Mouse (Mus musculus) liver, postnatal 0 days (tissue): Measurements from ENCODE around the gene Zfp644. TPM values are rescaled to one million over a fixed set of nuclear protein-coding genes. Genes with fewer than 3 reads are reported as not detected.

Experiments
- ATAC-seq: fragments of 200-750 bp; cut with Nextera tagmentation; 2 replicates; pipeline ENCODE4 v1.8.0; 2017; ENCODE audit warnings: mild to moderate bottlenecking, moderate library complexity
- DNase-seq: peaks from one replicate; pipeline ENCODE4 v3.0.0-alpha.2; 2016
- H3K27ac ChIP-seq: fragments of 300-500 bp; sonication (generic); 2 replicates; pipeline ENCODE4 v1.5.1; 2014; ENCODE audit warnings: antibody characterized with exemption, moderate library complexity, mild to moderate bottlenecking, low read depth
- H3K27me3 ChIP-seq: fragments of 300-500 bp; sonication (generic); 2 replicates; pipeline ENCODE4 v1.6.1; 2014; ENCODE audit warnings: low read length, control low read depth, mixed read lengths; ENCODE audit not compliant: insufficient read depth
- H3K36me3 ChIP-seq: fragments of 300-500 bp; sonication (generic); replicated peaks from 2 replicates; pipeline ENCODE4 v1.6.1; 2014; ENCODE audit warnings: mild to moderate bottlenecking, control low read depth, low read length, moderate library complexity, mixed read lengths; ENCODE audit not compliant: insufficient read depth
- H3K4me1 ChIP-seq: fragments of 300-500 bp; sonication (generic); 2 replicates; pipeline ENCODE4 v1.6.1; 2014; ENCODE audit warnings: antibody characterized with exemption, mild to moderate bottlenecking, control low read depth; ENCODE audit not compliant: insufficient read depth
- H3K4me2 ChIP-seq: fragments of 300-500 bp; sonication (generic); 2 replicates; pipeline ENCODE4 v1.6.1; 2014; ENCODE audit warnings: low read depth, mild to moderate bottlenecking, low read length, moderate library complexity, mixed read lengths
- H3K4me3 ChIP-seq: fragments of 300-500 bp; sonication (generic); 2 replicates; pipeline ENCODE4 v1.5.1; 2014; ENCODE audit warnings: low read depth, low read length
- H3K9ac ChIP-seq: fragments of 300-500 bp; sonication (generic); replicated peaks from 2 replicates; pipeline ENCODE4 v1.6.1; 2014; ENCODE audit warnings: mild to moderate bottlenecking, moderate library complexity
- H3K9me3 ChIP-seq: fragments of 300-500 bp; sonication (generic); 2 replicates; pipeline ENCODE4 v1.6.1; 2016; ENCODE audit warnings: mild to moderate bottlenecking, control low read depth, low read length, mixed read lengths
- CTCF ChIP-seq: sonication (generic); IDR thresholded peaks from 2 replicates; pipeline ENCODE4 v1.5.1; 2016; ENCODE audit warnings: antibody characterized with exemption, low read depth
- EP300 ChIP-seq: IDR thresholded peaks from 2 replicates; pipeline ENCODE4 v1.6.1; 2016; ENCODE audit warnings: antibody characterized with exemption, low read depth, mild to moderate bottlenecking
- WGBS: fragments of 180-500 bp; shearing (Covaris S2); extraction: QIAGEN DNeasy Blood & Tissue Kit; methylation state at CpG from one replicate; pipeline ENCODE4 v1.1.7; 2014; ENCODE audit not compliant: insufficient replicate concordance; 5-methylcytosine and 5-hydroxymethylcytosine counted together
- polyA plus RNA-seq: library from polyadenylated mRNA; unstranded; fragments of >200 nt; fragmentation: Nextera tagmentation; extraction: Ambion mirVana; gene quantifications from 2 replicates; pipeline ENCODE4 v1.2.1, GENCODE M21; 2015

Gene Zfp644
- polyA plus RNA-seq, 1 experiment from 2014 or later = 19.8 TPM

GRCm38 (mm10) chr5:106676784-106677183, 20.3 kb downstream of the Zfp644 start:
- Histone ChIP-seq H3K9ac (no peak overlapping the region), H3K4me2 (no peak overlapping the region), H3K27ac (no peak overlapping the region), H3K27me3 (no peaks in the 10 kb centered on the region), H3K4me3 (no peak overlapping the region), H3K36me3 (no peaks in the 10 kb centered on the region), H3K4me1 (peaks cover 3% of the 10 kb centered on the region; the same call in 1 of the 2 replicates), H3K9me3 (no peaks in the 10 kb centered on the region)
- WGBS = 68% methylated on average over 9 of the region's 9 CpGs
- TF ChIP-seq EP300 (no peak), CTCF (no peak)
- DNase-seq = no peak
- no peak for ATAC-seq

DNA sequence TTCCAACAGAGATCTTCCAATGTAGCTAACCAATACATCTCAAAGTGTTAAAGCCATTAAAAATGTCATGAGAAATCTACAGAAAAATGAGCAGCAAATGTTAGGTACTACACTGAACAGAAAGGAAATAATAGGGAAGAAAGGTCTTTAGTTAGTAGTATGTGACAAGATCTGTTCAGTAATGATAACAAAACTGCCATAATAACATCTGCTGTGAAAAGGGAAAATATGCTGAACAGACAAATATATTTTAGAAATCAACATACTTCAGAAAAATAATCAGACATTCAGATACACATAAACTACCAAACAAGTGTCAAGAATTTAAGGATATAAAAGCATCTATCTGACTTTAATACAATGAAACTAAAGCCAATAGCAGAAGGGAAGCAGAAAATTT, 24.5 kb downstream of the Zfp644 start:
- ATAC-seq = no peak
- no peak overlapping the region for H3K4me2 ChIP-seq
- DNase-seq = no peak
- H3K4me1 ChIP-seq = peaks cover 7% of the 10 kb centered on the region; the same call in 1 of the 2 replicates
- no peaks in the 10 kb centered on the region for H3K9me3 ChIP-seq
- H3K4me3 ChIP-seq = no peak overlapping the region
- H3K27me3 ChIP-seq = no peaks in the 10 kb centered on the region
- H3K36me3 ChIP-seq = peaks cover 9% of the 10 kb centered on the region; the same call in 1 of the 2 replicates
- no peak overlapping the region for H3K9ac ChIP-seq
- TF ChIP-seq CTCF = no peak
- TF ChIP-seq EP300 = peak; percentile 10; the same call in 1 of the 2 replicates
- H3K27ac ChIP-seq = no peak overlapping the region

- WGBS = 53% methylated on average over 3 of the region's 3 CpGs
- no peak overlapping the region for H3K4me3 ChIP-seq
- ATAC-seq = no peak
- H3K9me3 ChIP-seq = no peaks in the 10 kb centered on the region
- no peak overlapping the region for H3K27ac ChIP-seq
- no peak for TF ChIP-seq EP300
- no peak for TF ChIP-seq CTCF
- peaks cover 7% of the 10 kb centered on the region; the same call in 1 of the 2 replicates for H3K4me1 ChIP-seq
- H3K9ac ChIP-seq = no peak overlapping the region
- DNase-seq = no peak
- H3K4me2 ChIP-seq = no peak overlapping the region
- H3K27me3 ChIP-seq = no peaks in the 10 kb centered on the region
- peaks cover 9% of the 10 kb centered on the region; the same call in 1 of the 2 replicates for H3K36me3 ChIP-seq
Measured at GRCm38 (mm10) chr5:106671893-106672292, 25.2 kb downstream of the Zfp644 start.

DNA sequence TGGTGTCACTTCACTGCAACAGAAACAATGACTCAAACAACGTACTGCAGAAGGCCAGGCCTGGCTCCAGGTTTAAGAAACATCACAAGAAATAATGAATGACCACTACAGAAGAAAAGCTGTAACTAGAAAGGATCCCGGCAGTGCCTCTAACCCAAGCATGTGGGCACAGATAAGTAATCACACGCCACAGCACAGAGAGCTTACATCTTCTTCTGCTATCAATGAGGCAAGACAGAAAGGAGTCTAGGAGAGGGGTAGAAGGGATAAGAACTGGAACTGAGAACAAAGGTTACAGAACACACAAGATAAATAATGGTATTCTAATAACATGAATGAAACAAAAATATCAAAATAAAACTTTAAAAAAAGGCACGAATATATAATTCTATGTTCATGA, 32.2 kb downstream of the Zfp644 start:
- H3K36me3 ChIP-seq = peaks cover 9% of the 10 kb centered on the region; the same call in 1 of the 2 replicates
- H3K27ac ChIP-seq = no peak overlapping the region
- no peak overlapping the region for H3K9ac ChIP-seq
- WGBS = 60% methylated on average over 4 of the region's 4 CpGs
- no peaks in the 10 kb centered on the region for H3K27me3 ChIP-seq
- H3K4me3 ChIP-seq = no peak overlapping the region
- no peak for TF ChIP-seq CTCF
- TF ChIP-seq EP300 = peak; percentile 71; the same call in 1 of the 2 replicates
- H3K9me3 ChIP-seq = no peaks in the 10 kb centered on the region
- H3K4me2 ChIP-seq = no peak overlapping the region
- peaks cover 7% of the 10 kb centered on the region; the same call in 1 of the 2 replicates for H3K4me1 ChIP-seq
- ATAC-seq (peak; percentile 66), DNase-seq (no peak)

- H3K27ac ChIP-seq = no peak overlapping the region
- no peaks in the 10 kb centered on the region for H3K9me3 ChIP-seq
- H3K4me2 ChIP-seq = no peak overlapping the region
- H3K27me3 ChIP-seq = no peaks in the 10 kb centered on the region
- ATAC-seq = no peak
- peaks cover 4% of the 10 kb centered on the region; the same call in 1 of the 2 replicates for H3K36me3 ChIP-seq
- DNase-seq = no peak
- H3K4me1 ChIP-seq = peaks cover 7% of the 10 kb centered on the region; the same call in 1 of the 2 replicates
- no peak overlapping the region for H3K4me3 ChIP-seq
- WGBS = 49% methylated on average over 1 of the region's 1 CpGs
- TF ChIP-seq EP300 = no peak
- TF ChIP-seq CTCF = no peak
- no peak overlapping the region for H3K9ac ChIP-seq
Measured at GRCm38 (mm10) chr5:106660867-106661266, 36.2 kb downstream of the Zfp644 start.

DNA sequence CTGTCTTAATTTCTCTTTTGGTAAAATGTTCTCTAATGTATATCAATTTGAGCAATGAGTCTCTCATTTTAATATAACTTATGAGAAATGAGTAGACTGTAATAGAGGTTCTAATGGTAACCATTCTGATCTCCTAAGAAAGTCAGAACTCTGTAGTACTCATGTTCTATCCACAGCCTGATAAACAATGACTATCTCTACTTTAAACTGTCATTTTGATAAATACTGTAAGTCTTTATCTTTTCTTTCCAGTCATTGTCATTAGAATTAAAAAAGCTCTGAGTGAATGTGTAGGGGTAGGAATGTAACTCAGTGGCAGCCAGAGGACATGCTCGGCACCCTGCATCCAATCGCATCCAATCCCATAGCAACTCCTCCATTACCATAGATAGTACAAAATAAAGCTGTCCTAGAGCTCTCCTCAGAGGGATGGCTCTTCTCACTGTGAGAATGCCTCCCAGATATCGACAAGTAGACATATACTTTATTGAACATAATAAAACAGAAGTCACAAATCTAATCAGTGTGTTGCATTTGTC, 44.2 kb downstream of the Zfp644 start:
- Histone ChIP-seq H3K4me3 (no peak overlapping the region), H3K4me2 (no peak overlapping the region), H3K9ac (no peak overlapping the region), H3K36me3 (peaks cover 12% of the 10 kb centered on the region), H3K4me1 (peaks cover 6% of the 10 kb centered on the region; the same call in 1 of the 2 replicates), H3K9me3 (no peaks in the 10 kb centered on the region), H3K27ac (no peak overlapping the region), H3K27me3 (no peaks in the 10 kb centered on the region)
- TF ChIP-seq EP300 = no peak
- TF ChIP-seq CTCF = no peak
- WGBS = 68% methylated on average over 3 of the region's 3 CpGs
- DNase-seq (no peak), ATAC-seq (no peak)
